Mouse (Mus musculus) hindbrain, embryonic 16.5 days (tissue): Measurements from ENCODE around the gene Nyx. TPM values are rescaled to one million over a fixed set of nuclear protein-coding genes. Genes with fewer than 3 reads are reported as not detected.

ENCODE experiments used
- polyA plus RNA-seq: library from polyadenylated mRNA; unstranded; fragments of >200 nt; fragmentation: Nextera tagmentation; extraction: Ambion mirVana; gene quantifications from 2 replicates; pipeline ENCODE4 v1.2.1, GENCODE M21; 2015

Nyx gene
- polyA plus RNA-seq, 1 experiment from 2014 or later = 0.24 TPM

Other genes starting within 250 kb of the Nyx start
- gene Ddx3x, start 185.1 kb upstream of the Nyx start, polyA plus RNA-seq = 90.9 and 93.3 TPM in 2 replicates
- gene Gpr34, start 166.0 kb downstream of the Nyx start, polyA plus RNA-seq = 3.7 and 4.3 TPM in 2 replicates
- gene Gpr82, start 195.3 kb downstream of the Nyx start, polyA plus RNA-seq = 0.27 and 0.35 TPM in 2 replicates